Mouse (Mus musculus) limb, embryonic 14.5 days (tissue): Measurements from ENCODE around the gene Cmya5. TPM values are rescaled to one million over a fixed set of nuclear protein-coding genes. Genes with fewer than 3 reads are reported as not detected.

Source experiments
- ATAC-seq: fragments of 200-750 bp; cut with Nextera tagmentation; 2 replicates; pipeline ENCODE4 v1.8.0; 2017; ENCODE audit warnings: low read depth, moderate number of reproducible peaks, moderate TSS enrichment; ENCODE audit not compliant: low FRiP score
- DNase-seq: peaks from one replicate; pipeline ENCODE4 v3.0.0-alpha.2; 2015; ENCODE audit warnings: low spot score
- H3K27ac ChIP-seq: fragments of 300-500 bp; sonication (generic); replicated peaks from 2 replicates; pipeline ENCODE4 v1.5.1; 2014; ENCODE audit warnings: low read depth, mild to moderate bottlenecking, low read length, moderate library complexity, mixed read lengths
- H3K27me3 ChIP-seq: fragments of 300-500 bp; sonication (generic); 2 replicates; pipeline ENCODE4 v1.6.1; 2014; ENCODE audit warnings: low read length, mixed read lengths; ENCODE audit not compliant: control insufficient read depth, insufficient read depth
- H3K36me3 ChIP-seq: fragments of 300-500 bp; sonication (generic); 2 replicates; pipeline ENCODE4 v1.6.1; 2014; ENCODE audit warnings: mild to moderate bottlenecking, low read length, moderate library complexity, mixed read lengths; ENCODE audit not compliant: control insufficient read depth, insufficient read depth
- H3K4me1 ChIP-seq: fragments of 300-500 bp; sonication (generic); 2 replicates; pipeline ENCODE4 v1.6.1; 2014; ENCODE audit warnings: antibody characterized with exemption, low read length, mixed read lengths; ENCODE audit not compliant: control insufficient read depth, insufficient read depth
- H3K4me2 ChIP-seq: fragments of 300-500 bp; sonication (generic); replicated peaks from 2 replicates; pipeline ENCODE4 v1.6.1; 2014; ENCODE audit warnings: low read depth, mild to moderate bottlenecking, low read length, moderate library complexity; ENCODE audit not compliant: severe bottlenecking
- H3K4me3 ChIP-seq: fragments of 300-500 bp; sonication (generic); replicated peaks from 2 replicates; pipeline ENCODE4 v1.5.1; 2014; ENCODE audit warnings: low read length
- H3K9ac ChIP-seq: fragments of 300-500 bp; sonication (generic); 2 replicates; pipeline ENCODE4 v1.6.1; 2014; ENCODE audit warnings: mild to moderate bottlenecking, low read depth, low read length, moderate library complexity; ENCODE audit not compliant: severe bottlenecking
- H3K9me3 ChIP-seq: fragments of 300-500 bp; sonication (generic); 2 replicates; pipeline ENCODE4 v1.6.1; 2016; ENCODE audit warnings: low read length; ENCODE audit not compliant: control insufficient read depth
- POLR2A ChIP-seq: fragments of 200-500 bp; IDR thresholded peaks from 2 replicates; pipeline ENCODE4 v1.8.0; 2012; ENCODE audit warnings: inconsistent platforms, mild to moderate bottlenecking, moderate library complexity, borderline replicate concordance; ENCODE audit not compliant: insufficient read depth, insufficient read length; ENCODE audit errors: extremely low read depth
- WGBS: fragments of 180-500 bp; shearing (Covaris S2); extraction: QIAGEN DNeasy Blood & Tissue Kit; methylation state at CpG from one replicate; pipeline ENCODE4 v1.1.7; 2014; 5-methylcytosine and 5-hydroxymethylcytosine counted together
- polyA plus RNA-seq, 2 experiments: library from polyadenylated mRNA; depleted of rRNA in 1 of 2; stranded (reverse) in 1 of 2; unstranded in 1 of 2; fragments of >200 nt; fragmentation: Nextera tagmentation in 1 of 2; extraction: Ambion mirVana in 1 of 2; gene quantifications; 2 replicates each; pipeline versions ENCODE4 v1.2.1 to v1.2.3; 2012 to 2014

Gene Cmya5
- polyA plus RNA-seq, 2 experiments = 0.73 to 0.78 TPM

- WGBS = 98% methylated on average over 1 of the region's 1 CpGs
Observed at GRCm38 (mm10) chr13:93180351-93180750, 35.8 kb upstream of the Cmya5 start.

GRCm38 (mm10) chr13:93179522-93179921, 35.0 kb upstream of the Cmya5 start:
- no peak for DNase-seq
- Histone ChIP-seq H3K27me3 (no peaks in the 10 kb centered on the region), H3K36me3 (peaks cover 29% of the 10 kb centered on the region), H3K27ac (no peak overlapping the region), H3K9me3 (no peaks in the 10 kb centered on the region), H3K4me2 (no peak overlapping the region), H3K4me1 (no peaks in the 10 kb centered on the region), H3K4me3 (no peak overlapping the region), H3K9ac (no peak overlapping the region)
- 76% methylated on average over 2 of the region's 2 CpGs for WGBS
- ATAC-seq = no peak
- TF ChIP-seq POLR2A = no peak

More at GRCm38 (mm10) chr13:93180351-93180750, 35.8 kb upstream of the Cmya5 start:
- no peaks in the 10 kb centered on the region for H3K9me3 ChIP-seq
- H3K27ac ChIP-seq = no peak overlapping the region
- no peaks in the 10 kb centered on the region for H3K27me3 ChIP-seq
- H3K9ac ChIP-seq = no peak overlapping the region
- H3K36me3 ChIP-seq = peaks cover 30% of the 10 kb centered on the region
- H3K4me2 ChIP-seq = no peak overlapping the region
- DNase-seq (no peak), ATAC-seq (no peak)
- no peak for TF ChIP-seq POLR2A
- H3K4me1 ChIP-seq = no peaks in the 10 kb centered on the region
- H3K4me3 ChIP-seq = no peak overlapping the region

GRCm38 (mm10) chr13:93177571-93177970, 33.0 kb upstream of the Cmya5 start:
- no peak overlapping the region for H3K27ac ChIP-seq
- H3K27me3 ChIP-seq = no peaks in the 10 kb centered on the region
- H3K9me3 ChIP-seq = no peaks in the 10 kb centered on the region
- H3K4me2 ChIP-seq = no peak overlapping the region
- peaks cover 33% of the 10 kb centered on the region for H3K36me3 ChIP-seq
- no peak for TF ChIP-seq POLR2A
- H3K4me1 ChIP-seq = no peaks in the 10 kb centered on the region
- ATAC-seq = no peak
- DNase-seq = no peak
- H3K4me3 ChIP-seq = no peak overlapping the region
- H3K9ac ChIP-seq = no peak overlapping the region

- 93% methylated on average over 4 of the region's 4 CpGs for WGBS
- Histone ChIP-seq H3K27me3 (no peaks in the 10 kb centered on the region), H3K27ac (no peak overlapping the region), H3K9ac (no peak overlapping the region), H3K36me3 (peaks cover 36% of the 10 kb centered on the region), H3K4me3 (no peak overlapping the region), H3K4me1 (no peaks in the 10 kb centered on the region), H3K4me2 (no peak overlapping the region), H3K9me3 (no peaks in the 10 kb centered on the region)
- TF ChIP-seq POLR2A = no peak
- no peak for ATAC-seq
- no peak for DNase-seq
Observed at GRCm38 (mm10) chr13:93163303-93163702, 18.8 kb upstream of the Cmya5 start.

- no peak overlapping the region for H3K4me2 ChIP-seq
Observed at GRCm38 (mm10) chr13:93162456-93162855, 17.9 kb upstream of the Cmya5 start.

GRCm38 (mm10) chr13:93158261-93158660, 13.7 kb upstream of the Cmya5 start:
- no peaks in the 10 kb centered on the region for H3K9me3 ChIP-seq
- no peak for TF ChIP-seq POLR2A
- no peak overlapping the region for H3K4me3 ChIP-seq
- H3K27me3 ChIP-seq = no peaks in the 10 kb centered on the region
- H3K4me2 ChIP-seq = no peak overlapping the region
- H3K36me3 ChIP-seq = peaks cover 32% of the 10 kb centered on the region
- no peaks in the 10 kb centered on the region for H3K4me1 ChIP-seq
- DNase-seq (no peak), ATAC-seq (no peak)
- no peak overlapping the region for H3K27ac ChIP-seq
- no peak overlapping the region for H3K9ac ChIP-seq
- WGBS = 96% methylated on average over 6 of the region's 6 CpGs

More at GRCm38 (mm10) chr13:93162456-93162855, 17.9 kb upstream of the Cmya5 start:
- no peak for TF ChIP-seq POLR2A
- H3K4me3 ChIP-seq = no peak overlapping the region
- DNase-seq (no peak), ATAC-seq (no peak)
- no peaks in the 10 kb centered on the region for H3K4me1 ChIP-seq
- no peaks in the 10 kb centered on the region for H3K9me3 ChIP-seq
- no peak overlapping the region for H3K27ac ChIP-seq
- H3K9ac ChIP-seq = no peak overlapping the region
- H3K27me3 ChIP-seq = no peaks in the 10 kb centered on the region
- H3K36me3 ChIP-seq = peaks cover 39% of the 10 kb centered on the region
